Mouse (Mus musculus) gastrocnemius, postnatal 36 days (tissue): ENCODE results near the gene Cnr2. TPM values are rescaled to one million over a fixed set of nuclear protein-coding genes. Genes with fewer than 3 reads are reported as not detected.

Experiments
- DNase-seq, 2 experiments: peaks; one replicate each; pipeline ENCODE4 v3.0.0; 2022
- intact Hi-C: fragments of 180-260 bp; cut with DNase I; formaldehyde crosslinking; loops from one replicate; pipeline ENCODE4 v1.15.1; 2025
- total RNA-seq, 2 experiments: library from RNA; stranded (reverse); gene quantifications; 2 replicates each; pipeline ENCODE4 v1.2.3; 2021

Gene Cnr2
- total RNA-seq, 2 experiments from 2014 or later: 0.07 to 0.08 TPM

DNA sequence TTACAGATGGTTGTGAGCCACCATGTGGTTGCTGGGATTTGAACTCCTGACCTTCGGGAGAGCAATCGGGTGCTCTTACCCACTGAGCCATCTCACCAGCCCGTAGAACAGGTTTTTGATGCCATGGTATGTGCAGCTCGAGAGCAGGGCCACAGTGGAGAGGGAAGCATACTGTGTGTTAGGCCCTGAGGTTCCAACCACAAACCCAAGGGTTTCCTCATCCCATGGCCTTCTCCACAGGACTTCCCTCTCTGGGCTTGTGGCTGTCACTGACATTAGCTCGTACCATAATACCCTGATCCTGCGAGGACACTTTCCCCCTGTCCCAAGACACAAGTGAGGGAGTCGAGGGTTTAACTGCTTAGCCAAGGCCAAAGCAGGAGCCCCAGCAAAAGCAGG lies 3.9 kb downstream of the Cnr2 start:
- DNase-seq: no peak
- intact Hi-C loops: no loop called here

GRCm38 (mm10) chr4:135900008-135900407 lies 4.8 kb downstream of the Cnr2 start:
- intact Hi-C loops: no loop called here
- no peak for DNase-seq

GRCm38 (mm10) chr4:135902606-135903242 lies 7.5 kb downstream of the Cnr2 start:
- intact Hi-C loops: no loop called here
- no peak for DNase-seq

DNA sequence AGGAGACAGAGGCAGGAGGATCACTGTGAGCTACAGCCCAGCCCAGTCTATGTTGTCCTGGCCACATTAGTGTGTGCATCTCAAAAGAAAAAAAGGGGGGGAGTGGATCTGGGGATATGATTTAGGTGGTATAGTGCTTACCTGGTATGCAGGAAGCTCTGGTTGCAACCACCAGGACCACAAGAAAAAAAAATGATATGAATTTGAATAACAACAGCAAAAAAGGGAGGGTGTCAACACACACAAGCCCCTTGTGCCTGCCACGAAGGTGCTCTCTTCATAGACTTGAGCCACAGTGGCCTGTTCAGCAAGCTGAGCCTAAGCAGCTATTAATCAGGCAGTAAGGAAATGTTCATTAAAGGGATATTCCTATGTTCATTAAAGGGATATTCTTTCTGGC lies 9.6 kb downstream of the Cnr2 start:
- DNase-seq: no peak
- intact Hi-C loops: no loop called here

GRCm38 (mm10) chr4:135906633-135907032 lies 11.4 kb downstream of the Cnr2 start:
- intact Hi-C loops: no loop called here
- DNase-seq: no peak

DNA sequence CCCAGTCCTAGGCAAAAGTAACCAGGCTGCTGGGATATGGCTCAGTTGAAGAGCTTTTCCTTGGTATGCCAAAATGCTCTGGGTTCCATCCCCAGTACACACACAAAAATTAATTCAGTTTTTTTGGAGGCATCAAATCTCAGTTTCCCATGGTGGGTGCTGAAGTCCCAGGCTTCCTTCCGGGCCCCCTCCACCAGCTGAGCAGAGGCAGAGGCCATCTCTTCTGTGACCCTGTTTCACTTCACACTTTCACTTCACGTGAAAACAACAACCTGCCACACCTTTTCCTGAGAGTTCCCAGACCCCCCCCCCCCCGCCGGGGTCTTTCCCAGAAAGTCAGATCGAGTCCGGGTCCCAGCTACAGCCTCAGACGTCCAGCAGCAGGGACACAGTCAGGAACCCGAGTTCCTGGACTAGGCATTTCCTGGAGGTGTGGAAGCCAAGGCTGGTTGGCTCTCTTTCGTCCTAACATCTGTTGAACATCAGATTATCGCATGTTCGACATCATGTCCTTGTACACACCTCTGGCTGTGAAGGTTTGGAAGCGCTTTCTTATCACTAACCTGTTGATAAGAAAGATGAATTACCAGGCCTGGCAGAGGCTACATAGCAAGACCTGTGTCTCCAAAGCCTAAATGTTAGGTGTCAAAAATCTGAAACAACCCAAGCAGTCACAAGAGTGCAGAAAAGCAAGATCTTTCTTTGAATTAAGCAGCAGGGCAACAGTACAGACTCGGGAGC lies 14.3 kb downstream of the Cnr2 start:
- intact Hi-C loops: no loop called here
- DNase-seq: no peak

DNA sequence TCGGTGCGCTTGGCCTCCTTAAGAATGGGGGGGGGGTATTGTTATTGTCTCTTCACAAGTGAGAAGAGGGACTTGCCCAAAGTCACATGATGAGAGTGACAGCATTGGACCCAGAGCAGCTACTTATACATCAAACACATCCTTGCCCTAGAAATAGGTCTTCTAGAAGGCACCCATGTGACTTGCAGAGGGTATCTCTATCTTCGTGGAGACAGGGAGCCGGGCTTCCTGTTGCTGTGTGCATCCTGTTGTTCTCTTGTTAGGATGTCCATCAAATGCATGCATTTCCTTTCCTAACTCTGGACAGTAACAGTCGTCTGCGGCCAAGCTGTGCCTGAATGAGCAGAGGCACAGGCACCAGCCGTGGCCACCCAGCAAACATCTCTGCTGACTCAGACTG lies 16.3 kb downstream of the Cnr2 start:
- no peak for DNase-seq
- intact Hi-C loops: no loop called here

GRCm38 (mm10) chr4:135912164-135912563 lies 17.0 kb downstream of the Cnr2 start:
- DNase-seq: no peak
- intact Hi-C loops: no loop called here

DNA sequence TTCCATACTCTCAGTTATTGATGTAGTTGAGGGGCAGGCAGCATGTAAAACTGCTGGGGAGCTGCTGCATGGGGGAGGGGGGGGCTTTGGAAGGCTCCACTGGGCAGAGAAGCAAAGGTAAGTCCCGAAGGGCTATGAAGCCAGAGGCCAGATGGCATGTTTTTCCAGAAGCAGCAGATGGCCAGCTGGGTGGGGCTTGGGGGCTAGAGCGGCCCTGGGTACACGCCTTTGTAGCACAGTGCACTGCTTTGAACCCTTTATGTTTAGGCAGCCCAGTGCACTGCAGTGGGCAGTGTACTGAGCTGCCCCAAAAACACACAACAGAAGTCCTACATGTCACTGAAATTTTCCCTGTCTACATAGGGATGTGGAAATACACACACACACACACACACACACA lies 17.6 kb downstream of the Cnr2 start:
- intact Hi-C loops: no loop called here
- DNase-seq: no peak

DNA sequence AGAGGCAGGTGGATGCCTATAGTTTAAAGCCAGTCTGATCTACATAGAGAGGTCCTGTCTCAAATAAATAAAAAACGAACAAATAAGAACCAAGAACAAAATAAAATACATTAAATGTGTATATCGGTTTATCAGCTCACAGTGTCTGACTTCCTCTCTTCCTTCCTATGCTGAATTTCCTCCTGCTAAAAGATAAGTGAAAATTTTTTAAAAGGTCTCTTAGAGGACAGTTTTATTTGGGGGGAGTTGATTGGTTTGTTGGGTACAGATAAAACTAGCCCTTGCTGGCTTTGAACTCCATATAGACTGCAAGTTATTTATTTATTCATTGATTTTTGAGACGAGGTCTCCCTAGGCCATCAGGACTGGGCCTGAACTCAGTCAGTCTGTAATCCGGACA lies 18.2 kb downstream of the Cnr2 start:
- intact Hi-C loops: no loop called here
- no peak for DNase-seq

DNA sequence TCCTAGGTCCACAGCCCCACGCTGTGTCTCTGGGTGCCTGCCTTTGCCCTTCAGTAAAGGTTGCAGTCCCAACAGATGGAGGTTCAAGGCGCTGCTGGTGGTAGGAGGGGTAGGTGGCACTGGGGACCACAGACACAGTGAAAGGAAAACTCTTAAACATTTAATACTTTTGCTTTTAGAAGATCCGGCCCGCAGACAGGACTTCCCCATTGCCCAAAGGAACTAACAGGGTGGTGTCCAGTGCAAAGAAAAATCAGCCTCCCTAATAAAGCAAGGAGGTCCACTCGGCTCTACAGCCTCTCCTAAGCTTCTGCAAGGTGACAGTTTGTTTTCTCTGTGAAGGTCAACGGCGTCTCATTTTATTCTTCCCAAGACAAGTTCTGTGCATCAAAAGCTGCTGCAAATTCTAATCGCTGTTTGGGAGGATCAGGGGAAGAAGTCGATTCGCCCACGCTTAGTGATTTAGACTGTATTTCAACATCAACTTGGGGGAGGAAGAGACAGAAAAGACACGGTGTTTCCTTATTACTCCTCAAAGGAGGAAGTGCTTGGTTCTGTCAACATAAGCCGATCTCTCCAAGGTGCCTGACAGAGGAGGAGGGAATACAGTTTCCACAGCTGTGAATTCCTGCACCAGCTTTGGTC lies 23.6 kb downstream of the Cnr2 start:
- intact Hi-C loops: no loop called here
- no peak for DNase-seq

GRCm38 (mm10) chr4:135919280-135919639 lies 24.1 kb downstream of the Cnr2 start:
- intact Hi-C loops: no loop called here
- DNase-seq: no peak

- intact Hi-C loops: no loop called here
- peak; percentile 93 to 95 for DNase-seq
These were observed 25.4 kb downstream of the Cnr2 start, which contains the start of gene Fuca1 for GRCm38 (mm10) chr4:135920304-135921241. Fuca1 (plus strand) TSS chr4:135920735.

DNA sequence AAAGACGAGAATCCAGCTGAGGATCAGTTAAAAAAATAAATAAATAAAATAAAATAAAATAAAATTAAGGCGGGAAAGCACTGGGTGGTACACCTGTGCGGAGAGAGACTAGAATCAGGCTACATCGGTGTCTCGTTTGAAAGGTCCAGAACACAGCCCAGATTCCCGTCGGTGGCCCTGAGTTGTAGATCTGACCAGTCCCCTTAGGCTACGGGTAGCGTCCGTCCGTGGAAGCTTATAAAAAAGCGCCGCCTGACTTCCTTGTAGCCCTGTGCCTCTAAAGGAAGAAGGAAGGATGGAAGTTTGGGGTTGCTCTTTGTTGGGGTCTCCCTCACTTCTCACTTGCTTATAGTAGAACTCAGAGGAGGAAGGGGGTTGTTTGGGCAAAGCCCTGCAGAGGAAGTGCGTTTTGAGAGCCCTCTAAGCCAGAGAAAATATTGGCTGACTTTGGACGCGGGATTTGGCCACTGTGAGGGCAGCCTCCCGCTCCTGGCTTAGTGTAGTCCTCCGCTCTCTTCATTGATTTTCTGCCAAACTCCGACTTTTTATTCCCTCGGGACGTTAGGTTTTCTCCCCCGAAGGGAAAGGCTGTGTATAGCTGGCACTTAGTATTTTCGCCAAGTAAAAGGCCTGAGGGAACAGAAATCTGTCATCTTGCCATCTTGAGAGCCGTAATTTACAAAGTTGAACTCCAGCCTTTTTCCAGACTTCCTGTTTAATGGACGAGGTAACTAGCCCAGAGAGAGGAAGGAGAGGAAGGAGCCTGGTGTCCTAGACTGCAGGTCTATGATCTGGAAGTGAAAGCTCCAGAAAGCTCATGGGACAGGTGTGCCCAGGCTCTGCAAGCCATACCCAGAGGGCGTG lies 26.3 kb downstream of the Cnr2 start:
- DNase-seq: no peak
- intact Hi-C loops: no loop called here

- DNase-seq: no peak
- intact Hi-C loops: no loop called here
These were observed 27.0 kb downstream of the Cnr2 start for GRCm38 (mm10) chr4:135922190-135922589.

GRCm38 (mm10) chr4:135924418-135924817 lies 29.2 kb downstream of the Cnr2 start:
- DNase-seq: no peak
- intact Hi-C loops: no loop called here

GRCm38 (mm10) chr4:135925341-135925740 lies 30.1 kb downstream of the Cnr2 start:
- no peak for DNase-seq
- intact Hi-C loops: no loop called here

GRCm38 (mm10) chr4:135926195-135926808 lies 31.1 kb downstream of the Cnr2 start:
- intact Hi-C loops: no loop called here
- DNase-seq: no peak

GRCm38 (mm10) chr4:135926861-135927260 lies 31.7 kb downstream of the Cnr2 start:
- intact Hi-C loops: no loop called here
- no peak for DNase-seq
